Mouse (Mus musculus) cerebellum, postnatal 36 days (tissue): ENCODE measurements around the gene Kctd20.

ENCODE experiments used
- DNase-seq, 2 experiments: peaks; one replicate each; pipeline ENCODE4 v3.0.0; 2021 to 2022; ENCODE audit warnings: mixed read lengths in 2 of 2

The Kctd20 gene

GRCm38 (mm10) chr17:28934120-28934916, 17.4 kb upstream of the Kctd20 start:
- DNase-seq: no peak

DNA sequence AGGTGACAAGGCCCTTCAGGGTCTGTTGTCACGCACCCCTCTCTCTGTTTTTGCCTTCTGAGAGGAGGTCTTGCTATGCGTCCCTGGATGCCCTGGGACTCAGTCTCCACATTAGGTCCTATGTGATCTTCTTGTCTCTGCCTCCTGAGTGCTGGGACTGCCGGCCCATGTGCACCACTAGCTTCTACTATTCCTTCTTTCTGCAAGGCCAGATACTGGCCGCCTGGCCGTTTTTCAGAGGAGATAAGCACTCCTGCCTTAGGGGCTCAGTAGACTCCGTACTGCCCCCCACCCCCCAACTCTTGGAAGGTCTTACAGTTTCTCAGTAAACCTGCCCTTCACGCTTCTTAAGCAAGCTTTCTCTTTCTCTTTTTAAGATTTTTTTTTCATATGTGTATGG, 15.6 kb upstream of the Kctd20 start:
- DNase-seq: no peak

DNA sequence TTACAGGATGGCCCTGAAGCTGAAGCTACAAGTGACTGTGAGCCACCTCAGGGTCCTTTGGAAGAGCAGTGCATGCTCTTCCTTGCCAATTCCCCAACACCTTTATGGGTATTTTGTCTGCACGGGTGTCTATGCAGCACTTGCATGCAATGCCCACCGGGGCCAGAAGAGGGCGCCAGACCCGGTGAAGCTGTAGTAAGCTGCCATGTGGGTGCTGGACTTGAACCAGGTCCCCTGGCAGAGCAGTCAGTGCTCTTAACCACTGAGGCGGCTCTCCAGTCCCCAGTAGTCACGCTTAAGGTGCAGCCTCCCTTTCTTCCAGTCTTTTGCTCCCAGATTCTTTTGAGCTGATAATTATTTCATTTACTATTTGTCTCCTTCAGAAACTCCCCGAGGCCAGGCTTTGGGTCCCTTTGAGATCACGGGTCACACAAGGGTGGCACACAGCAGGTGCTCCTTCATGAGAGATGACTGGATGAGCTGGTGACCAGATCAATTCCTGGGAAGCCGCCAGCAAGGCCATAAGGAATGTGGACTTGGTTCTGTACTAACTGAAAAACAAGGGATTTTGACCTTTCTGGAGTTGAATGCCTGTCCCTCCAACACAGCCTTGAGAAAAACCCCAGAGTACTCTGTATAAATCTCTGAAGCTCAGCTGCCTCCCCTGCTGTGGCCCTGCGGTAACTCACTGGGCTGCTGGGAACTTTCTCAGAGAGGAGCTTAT, 15.0 kb upstream of the Kctd20 start:
- peak; percentile 35 to 37 for DNase-seq

DNA sequence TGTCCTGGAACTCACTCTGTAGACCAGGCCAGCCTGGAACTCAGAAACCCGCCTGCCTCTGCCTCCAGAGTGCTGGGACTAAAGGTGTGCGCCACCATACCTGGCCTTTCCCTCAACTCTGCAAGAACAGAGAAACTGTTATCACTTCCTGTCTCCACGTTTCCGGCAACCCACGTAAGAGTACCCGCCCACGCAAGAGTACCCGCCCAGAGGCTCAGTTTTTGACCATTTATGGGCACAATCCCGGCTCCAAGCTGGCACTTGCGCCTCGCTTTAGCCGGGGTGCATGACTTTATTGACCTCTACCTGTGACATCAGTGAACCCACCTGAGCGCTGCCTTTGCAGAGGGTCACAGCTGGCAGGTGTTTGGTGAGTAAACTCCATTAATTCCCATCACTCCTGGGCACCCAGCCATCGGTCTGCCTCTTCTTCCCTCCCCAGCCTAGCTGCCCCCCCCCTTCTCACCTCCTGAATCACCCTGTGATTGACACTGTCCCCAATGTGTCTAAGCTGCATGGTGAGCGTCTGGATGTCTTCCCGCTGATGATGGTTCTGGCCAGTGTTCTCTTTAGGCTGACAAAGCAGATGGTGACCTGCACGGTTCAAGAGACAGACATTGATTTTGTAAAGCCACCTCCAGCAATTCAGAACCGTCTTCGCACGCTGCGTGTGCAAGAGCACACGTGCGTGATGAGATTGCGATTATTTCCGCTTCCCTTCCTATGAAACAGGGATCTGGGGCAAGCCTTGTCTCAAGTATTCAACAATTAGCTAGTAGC, 10.8 kb upstream of the Kctd20 start:
- DNase-seq: no peak

GRCm38 (mm10) chr17:28942101-28942500, 9.6 kb upstream of the Kctd20 start:
- no peak for DNase-seq

DNA sequence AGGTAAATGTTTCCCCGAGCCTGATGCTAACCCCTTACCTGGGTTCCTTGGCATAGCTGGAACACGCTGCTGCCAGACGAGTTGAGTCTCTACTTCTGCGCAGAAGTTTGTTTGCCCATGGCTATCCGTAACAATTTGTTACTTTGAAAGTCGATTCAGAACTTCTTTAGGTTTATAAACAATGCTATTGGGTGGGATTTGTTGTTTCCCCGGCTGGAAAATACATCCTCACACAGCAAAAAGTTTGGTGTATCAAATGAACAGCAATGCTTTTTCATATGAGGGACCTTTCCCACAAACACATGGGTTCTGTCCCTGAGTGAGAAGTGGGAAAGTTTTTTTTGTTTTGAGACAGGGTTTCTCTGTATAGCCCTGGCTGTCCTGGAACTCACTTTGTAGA, 8.0 kb upstream of the Kctd20 start, which contains the start of gene Pxt1:
TSS of gene Pxt1 (minus strand) at position 101 of the 400 bp plus-strand sequence.
- no peak for DNase-seq

DNA sequence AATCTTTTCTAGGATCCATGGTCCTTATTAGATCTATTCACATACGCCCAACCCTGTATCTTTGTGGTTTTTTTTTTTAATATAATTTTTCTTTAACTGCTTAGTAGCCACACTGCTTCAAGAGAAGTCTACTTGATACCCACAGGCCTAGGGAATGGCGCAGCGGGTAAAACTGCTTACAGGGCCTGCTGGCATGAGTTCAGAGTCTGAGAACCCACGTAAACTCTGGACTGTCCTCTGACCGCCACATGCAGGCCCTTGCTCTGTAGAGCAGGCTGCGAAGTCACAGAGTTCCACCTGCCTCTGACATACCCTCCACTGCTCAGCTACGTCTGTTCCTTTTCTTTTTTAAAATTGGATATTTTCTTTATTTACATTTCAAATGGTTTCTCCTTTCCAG, 7.3 kb upstream of the Kctd20 start:
- no peak for DNase-seq

GRCm38 (mm10) chr17:28947011-28947939, 4.5 kb upstream of the Kctd20 start:
- DNase-seq: no peak

DNA sequence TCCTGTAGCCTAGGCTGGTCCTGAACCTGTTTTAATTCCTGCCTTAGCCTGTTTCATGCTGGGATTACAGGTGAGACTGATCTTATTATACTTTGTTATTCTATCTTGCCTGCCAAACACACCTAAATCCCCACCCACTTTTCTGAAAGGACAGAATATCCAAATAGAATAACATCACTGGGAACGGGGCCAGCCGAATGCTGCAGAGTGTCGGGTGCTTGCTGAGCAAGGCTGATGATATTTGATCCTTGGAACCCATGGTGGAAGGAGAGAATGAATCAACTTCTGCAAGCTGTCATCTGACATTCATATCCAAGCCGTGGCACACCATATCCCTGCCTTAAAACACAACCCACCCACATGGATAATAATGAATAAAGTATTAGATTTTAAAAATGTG, 3.1 kb upstream of the Kctd20 start:
- DNase-seq: no peak

DNA sequence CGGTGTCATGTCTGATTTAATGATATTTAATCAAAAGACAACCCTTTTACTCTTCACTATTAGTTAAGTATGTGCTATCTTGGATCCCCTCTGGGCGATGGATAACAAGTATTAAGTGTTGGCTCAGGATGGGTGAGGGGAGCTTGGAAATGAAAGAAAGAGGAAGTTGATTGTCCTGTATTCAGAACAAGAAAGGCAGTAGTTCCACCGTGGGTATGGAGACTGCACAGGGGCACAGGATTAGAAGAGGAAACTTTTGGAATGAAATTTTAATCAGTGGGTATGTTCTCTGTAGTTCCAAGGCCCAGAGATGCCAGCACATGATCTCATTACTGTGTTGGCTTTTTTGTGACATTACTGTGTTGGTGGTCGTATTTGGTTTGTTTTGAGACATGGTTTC, 999 bp upstream of the Kctd20 start:
- DNase-seq: no peak

GRCm38 (mm10) chr17:28953251-28953650, 1.5 kb downstream of the Kctd20 start:
- DNase-seq: peak in 1 of 2 experiments; percentile 18

DNA sequence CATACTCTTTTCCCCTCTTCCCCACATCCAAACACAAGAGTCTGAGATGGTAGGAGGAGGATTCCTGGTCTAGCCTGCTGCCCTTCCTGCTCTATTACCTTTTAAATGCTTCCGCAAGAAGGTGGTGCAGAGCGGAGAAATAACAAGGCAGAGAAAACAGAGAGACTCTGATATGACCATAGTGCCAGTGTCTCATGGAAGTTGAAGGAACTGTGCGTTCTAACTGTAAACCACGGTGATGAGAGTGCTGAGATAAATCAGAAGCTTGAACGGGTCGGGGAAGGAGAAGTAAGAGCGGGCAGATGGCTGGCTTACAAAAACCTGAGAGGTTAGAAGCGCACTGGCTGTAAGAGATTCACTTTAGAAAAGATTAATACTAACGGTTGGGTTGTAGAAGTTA, 2.7 kb downstream of the Kctd20 start:
- no peak for DNase-seq

GRCm38 (mm10) chr17:28960597-28960996, 8.8 kb downstream of the Kctd20 start:
- DNase-seq: no peak

GRCm38 (mm10) chr17:28961596-28961995, 9.8 kb downstream of the Kctd20 start:
- no peak for DNase-seq

GRCm38 (mm10) chr17:28967021-28967610, 15.4 kb downstream of the Kctd20 start:
- DNase-seq: no peak

- DNase-seq: no peak
Observed at GRCm38 (mm10) chr17:28970122-28970521, 18.4 kb downstream of the Kctd20 start.

GRCm38 (mm10) chr17:28979091-28979490, 27.3 kb downstream of the Kctd20 start:
- no peak for DNase-seq

DNA sequence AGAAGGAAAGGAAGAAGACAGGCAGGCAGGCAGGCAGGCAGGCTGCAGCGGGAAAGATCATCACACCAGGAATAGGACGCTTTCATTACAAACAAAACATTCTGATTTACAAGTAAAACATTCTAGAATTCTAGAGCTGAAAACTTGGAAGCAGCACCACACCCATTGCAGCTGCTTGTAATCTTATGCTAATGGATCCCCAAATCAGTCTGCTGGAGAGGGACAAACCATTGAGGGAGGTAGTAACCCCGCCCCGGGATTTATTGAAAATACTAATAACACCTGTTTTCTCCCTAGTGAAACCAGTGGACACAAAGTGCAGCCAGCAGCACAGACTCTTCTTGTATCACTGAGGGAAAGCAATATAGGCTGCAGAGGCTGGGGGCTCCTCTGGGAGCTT, 29.3 kb downstream of the Kctd20 start:
- no peak for DNase-seq

DNA sequence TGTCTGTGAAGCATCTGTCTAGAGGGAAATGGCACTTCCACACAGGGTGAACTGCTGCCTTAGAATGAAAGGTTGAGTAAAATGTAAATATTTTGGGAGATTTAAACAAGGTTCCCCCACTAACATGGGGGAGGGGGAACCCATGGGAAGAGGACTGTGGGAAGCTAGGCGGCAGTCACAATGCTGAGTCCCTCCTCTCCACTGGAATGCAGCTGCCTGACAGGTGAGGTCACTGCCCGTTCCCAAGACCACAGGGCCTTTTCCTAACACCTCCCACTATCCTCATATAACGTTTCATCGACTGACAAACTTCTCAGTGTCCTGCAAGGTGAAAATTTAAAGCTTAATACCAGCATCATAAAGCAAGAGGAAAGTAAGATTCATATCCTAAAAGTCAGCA, 30.8 kb downstream of the Kctd20 start:
- no peak for DNase-seq

GRCm38 (mm10) chr17:28984724-28985420, 33.1 kb downstream of the Kctd20 start:
- no peak for DNase-seq

GRCm38 (mm10) chr17:28986833-28987232, 35.1 kb downstream of the Kctd20 start:
- peak in 1 of 2 experiments; percentile 21 for DNase-seq
